Mouse (Mus musculus) v-Abl transformed pro-B cells (cell line): ENCODE results near the gene Kif23.

Experiments used
- in situ Hi-C, 2 experiments: fragments of 400-800 bp; cut with MboI; formaldehyde crosslinking; loops; one replicate each; pipeline ENCODE4 v1.15.1; 2025; ENCODE audit not compliant: unreplicated experiment in 2 of 2

The Kif23 gene

GRCm38 (mm10) chr9:61908832-61909407 lies 37.7 kb downstream of the Kif23 start:
- in situ Hi-C loops = loop anchor here (5.0 to 25.0 kb wide), 5 partner anchors 76 to 1947 kb away; partner anchors contain the start of gene Nr2e3 (in 1 of the 2)

- in situ Hi-C loops = loop anchor here (5.0 to 25.0 kb wide), 5 partner anchors 76 to 1946 kb away; partner anchors contain the start of gene Nr2e3 (in 1 of the 2)
These were observed 38.2 kb downstream of the Kif23 start for GRCm38 (mm10) chr9:61908341-61908740.

- in situ Hi-C loops = loop anchor here (5.0 to 25.0 kb wide), 5 partner anchors 77 to 1945 kb away; partner anchors contain the start of gene Nr2e3 (in 1 of the 2)
These were observed 38.8 kb downstream of the Kif23 start for GRCm38 (mm10) chr9:61907621-61908295.

- in situ Hi-C loops = loop anchor here (5.0 to 25.0 kb wide), 5 partner anchors 78 to 1945 kb away; partner anchors contain the start of gene Nr2e3 (in 1 of the 2)
These were observed 39.7 kb downstream of the Kif23 start for GRCm38 (mm10) chr9:61906912-61907311.

- in situ Hi-C loops = loop anchor here (5.0 to 25.0 kb wide), 5 partner anchors 79 to 1943 kb away; partner anchors contain the start of gene Nr2e3 (in 1 of the 2)
These were observed 41.0 kb downstream of the Kif23 start for GRCm38 (mm10) chr9:61905576-61905975.

GRCm38 (mm10) chr9:61904201-61904600 lies 42.4 kb downstream of the Kif23 start:
- in situ Hi-C loops = loop anchor here in 1 of 2 experiments (5.0 to 25.0 kb wide), 4 partner anchors 81 to 1942 kb away; partner anchors contain the start of gene Nr2e3

- in situ Hi-C loops = loop anchor here in 1 of 2 experiments (5.0 to 25.0 kb wide), 4 partner anchors 82 to 1940 kb away; partner anchors contain the start of gene Nr2e3
These were observed 44.1 kb downstream of the Kif23 start for GRCm38 (mm10) chr9:61902445-61902844.

GRCm38 (mm10) chr9:61901574-61901973 lies 45.0 kb downstream of the Kif23 start:
- in situ Hi-C loops = loop anchor here in 1 of 2 experiments (5.0 to 25.0 kb wide), 4 partner anchors 83 to 1939 kb away; partner anchors contain the start of gene Nr2e3

GRCm38 (mm10) chr9:61899804-61900203 lies 46.8 kb downstream of the Kif23 start:
- in situ Hi-C loops = loop anchor here (5.0 to 25.0 kb wide), 7 partner anchors 85 to 1938 kb away; partner anchors contain the start of genes Larp6 (in 1 of the 2) and Nr2e3 (in 1 of the 2)

- in situ Hi-C loops = loop anchor here (5.0 to 25.0 kb wide), 4 partner anchors 1081 to 1651 kb away; partner anchors contain the start of gene Larp6 (in 1 of the 2)
These were observed 48.2 kb downstream of the Kif23 start for GRCm38 (mm10) chr9:61898401-61898800.

- in situ Hi-C loops = loop anchor here (5.0 to 25.0 kb wide), 4 partner anchors 1078 to 1648 kb away; partner anchors contain the start of gene Larp6 (in 1 of the 2)
These were observed 51.6 kb downstream of the Kif23 start for GRCm38 (mm10) chr9:61895014-61895413.

- in situ Hi-C loops = loop anchor here in 1 of 2 experiments (10.0 to 25.0 kb wide), 2 partner anchors 1135 to 1178 kb away; partner anchors contain the start of gene Larp6
These were observed 56.7 kb downstream of the Kif23 start for GRCm38 (mm10) chr9:61889855-61890254.

- in situ Hi-C loops = loop anchor here in 1 of 2 experiments (25.0 kb wide), 1 partner anchor 1176 kb away; the partner anchor contains the start of gene Larp6
These were observed 58.8 kb downstream of the Kif23 start for GRCm38 (mm10) chr9:61887661-61888379.

GRCm38 (mm10) chr9:61885964-61886363 lies 60.6 kb downstream of the Kif23 start:
- in situ Hi-C loops = loop anchor here in 1 of 2 experiments (25.0 kb wide), 1 partner anchor 1174 kb away; the partner anchor contains the start of gene Larp6

- in situ Hi-C loops = loop anchor here in 1 of 2 experiments (25.0 kb wide), 1 partner anchor 1173 kb away; the partner anchor contains the start of gene Larp6
These were observed 61.6 kb downstream of the Kif23 start for GRCm38 (mm10) chr9:61884936-61885335.

- in situ Hi-C loops = loop anchor here in 1 of 2 experiments (25.0 kb wide), 1 partner anchor 1172 kb away; the partner anchor contains the start of gene Larp6
These were observed 62.2 kb downstream of the Kif23 start for GRCm38 (mm10) chr9:61884375-61884774.

- in situ Hi-C loops = loop anchor here in 1 of 2 experiments (25.0 kb wide), 1 partner anchor 1170 kb away; the partner anchor contains the start of gene Larp6
These were observed 64.4 kb downstream of the Kif23 start for GRCm38 (mm10) chr9:61882179-61882578.

GRCm38 (mm10) chr9:61878889-61879288 lies 67.7 kb downstream of the Kif23 start:
- in situ Hi-C loops = loop anchor here in 1 of 2 experiments (25.0 kb wide), 1 partner anchor 1167 kb away; the partner anchor contains the start of gene Larp6

- in situ Hi-C loops = loop anchor here in 1 of 2 experiments (25.0 kb wide), 1 partner anchor 1165 kb away; the partner anchor contains the start of gene Larp6
These were observed 69.0 kb downstream of the Kif23 start for GRCm38 (mm10) chr9:61877373-61878112.
